8 mouse cellular contexts compared by ENCODE assay signal in genomic region chr17:35782398-35782797, GRCm38 (mm10). TPM values are rescaled to one million over a fixed set of nuclear protein-coding genes. Genes with fewer than 3 reads are reported as not detected.
DNase-seq lines count a peak whose midpoint lies in the region; ATAC-seq lines count a peak whose summit lies in the region.

No protein-coding gene starts in this region.

- H3K4me1 ChIP-seq in forebrain, embryonic 14.5 days (ENCODE audit: control insufficient read depth, insufficient read depth, low read length): no peaks in the 10 kb centered on the region
- H3K4me1 ChIP-seq in forebrain, embryonic 15.5 days: peaks cover 3% of the 10 kb centered on the region; the same call in 1 of the 2 replicates
- peaks cover 53% of the 10 kb centered on the region for H3K4me1 ChIP-seq in liver, embryonic 13.5 days (replicated peaks)
- peaks cover 40% of the 10 kb centered on the region for H3K4me1 ChIP-seq in liver, embryonic 12.5 days

- no peak overlapping the region for H3K4me2 ChIP-seq in forebrain, embryonic 14.5 days (ENCODE audit: low read length)
- H3K4me2 ChIP-seq in forebrain, embryonic 15.5 days (replicated peaks): no peak overlapping the region
- no peak overlapping the region for H3K4me2 ChIP-seq in liver, embryonic 13.5 days
- no peak overlapping the region for H3K4me2 ChIP-seq in liver, embryonic 12.5 days

- no peak overlapping the region for H3K9ac ChIP-seq in forebrain, embryonic 14.5 days (ENCODE audit: low read length)
- H3K9ac ChIP-seq in forebrain, embryonic 15.5 days (replicated peaks): no peak overlapping the region
- H3K9ac ChIP-seq in liver, embryonic 13.5 days: no peak overlapping the region
- no peak overlapping the region for H3K9ac ChIP-seq in liver, embryonic 12.5 days

- H3K27ac ChIP-seq in forebrain, embryonic 14.5 days (ENCODE audit: low read depth, low read length): no peak overlapping the region
- no peak overlapping the region for H3K27ac ChIP-seq in forebrain, embryonic 15.5 days (replicated peaks)
- H3K27ac ChIP-seq in liver, embryonic 13.5 days: 0 out of 2 replicates have a peak overlapping the region, but pooled peaks have one; percentile 2
- no peak overlapping the region for H3K27ac ChIP-seq in liver, embryonic 12.5 days

- H3K36me3 ChIP-seq in forebrain, embryonic 14.5 days (ENCODE audit: control insufficient read depth, insufficient read depth, low read length): no peaks in the 10 kb centered on the region
- H3K36me3 ChIP-seq in forebrain, embryonic 15.5 days: no peaks in the 10 kb centered on the region
- no peaks in the 10 kb centered on the region for H3K36me3 ChIP-seq in liver, embryonic 13.5 days
- no peaks in the 10 kb centered on the region for H3K36me3 ChIP-seq in liver, embryonic 12.5 days

- H3K27me3 ChIP-seq in forebrain, embryonic 14.5 days (replicated peaks; ENCODE audit: control insufficient read depth, insufficient read depth, low read length): no peaks in the 10 kb centered on the region
- H3K27me3 ChIP-seq in forebrain, embryonic 15.5 days: no peaks in the 10 kb centered on the region
- no peaks in the 10 kb centered on the region for H3K27me3 ChIP-seq in liver, embryonic 13.5 days
- H3K27me3 ChIP-seq in liver, embryonic 12.5 days (replicated peaks): no peaks in the 10 kb centered on the region

- no peak overlapping the region for H3K4me3 ChIP-seq in forebrain, embryonic 14.5 days (ENCODE audit: low read depth, low read length)
- H3K4me3 ChIP-seq in forebrain, embryonic 15.5 days: no peak overlapping the region
- no peak overlapping the region for H3K4me3 ChIP-seq in liver, embryonic 13.5 days (replicated peaks)
- no peak overlapping the region for H3K4me3 ChIP-seq in liver, embryonic 12.5 days

- no peaks in the 10 kb centered on the region for H3K9me3 ChIP-seq in forebrain, embryonic 14.5 days (replicated peaks; ENCODE audit: control insufficient read depth, low read length)
- no peaks in the 10 kb centered on the region for H3K9me3 ChIP-seq in forebrain, embryonic 15.5 days
- H3K9me3 ChIP-seq in liver, embryonic 13.5 days (replicated peaks): no peaks in the 10 kb centered on the region
- no peaks in the 10 kb centered on the region for H3K9me3 ChIP-seq in liver, embryonic 12.5 days (replicated peaks)

- ATAC-seq in forebrain, embryonic 14.5 days: no peak
- no peak for ATAC-seq in forebrain, embryonic 15.5 days (replicated peaks)
- ATAC-seq in liver, embryonic 13.5 days (ENCODE audit: low read depth): no peak
- no peak for ATAC-seq in liver, embryonic 12.5 days
- ATAC-seq in granulocyte monocyte progenitor cell, adult 5-6 weeks (replicated peaks; ENCODE audit: poor library complexity, severe bottlenecking): no peak

- 58% methylated on average over 2 of the region's 2 CpGs for WGBS in forebrain, embryonic 14.5 days
- WGBS in forebrain, embryonic 15.5 days: 70% methylated on average over 2 of the region's 2 CpGs
- 62% methylated on average over 2 of the region's 2 CpGs for WGBS in liver, embryonic 13.5 days (ENCODE audit: insufficient replicate concordance)
- WGBS in liver, embryonic 12.5 days (ENCODE audit: insufficient replicate concordance): 59% methylated on average over 2 of the region's 2 CpGs

- DNase-seq in forebrain, embryonic 14.5 days (ENCODE audit: low spot score): peak; percentile 15
- DNase-seq in liver, embryonic 13.5 days: no peak
- DNase-seq in ZHBTc4 (ENCODE audit: low read depth, low spot score): peak; percentile 55
- peak; percentile 46 for DNase-seq in naive thymus-derived CD4-positive, alpha-beta T cell, adult 2 months (ENCODE audit: low read depth)
- no peak for DNase-seq in gastrocnemius, postnatal 25 days

RNA-seq across cellular contexts. Expression of gene Ier3, which starts 39.1 kb away (rescaled TPM):
- polyA plus RNA-seq in forebrain, embryonic 14.5 days (2014; fragmentation: Nextera tagmentation; extraction: Ambion mirVana): 4.6 and 5.0 TPM in 2 replicates
- polyA plus RNA-seq in forebrain, embryonic 15.5 days (2015; fragmentation: Nextera tagmentation; extraction: Ambion mirVana): 7.3 and 8.1 TPM in 2 replicates
- polyA plus RNA-seq in liver, embryonic 13.5 days (2015; fragmentation: Nextera tagmentation; extraction: Ambion mirVana): 21.6 and 23.2 TPM in 2 replicates
- 16.8 and 19.9 TPM in 2 replicates for polyA plus RNA-seq in liver, embryonic 12.5 days (2016; fragmentation: Nextera tagmentation; extraction: Ambion mirVana)
- 1 to 10 TPM; 4.0 to 4.5 TPM for total RNA-seq in gastrocnemius, postnatal 25 days (2021)
- 4.6 and 18.1 TPM in 2 replicates for total RNA-seq in granulocyte monocyte progenitor cell, adult 5-6 weeks (2014; fragmentation: Nextera tagmentation)
- total RNA-seq in granulocyte monocyte progenitor cell, adult 5-6 weeks (2017): 44.3 and 53.7 TPM in 2 replicates

RNA-seq across cellular contexts. Expression of gene Flot1, which starts 40.6 kb away (rescaled TPM):
- 68.5 and 78.2 TPM in 2 replicates for polyA plus RNA-seq in forebrain, embryonic 14.5 days (2014; fragmentation: Nextera tagmentation; extraction: Ambion mirVana)
- 68.3 and 75.1 TPM in 2 replicates for polyA plus RNA-seq in forebrain, embryonic 15.5 days (2015; fragmentation: Nextera tagmentation; extraction: Ambion mirVana)
- 38.2 and 38.5 TPM in 2 replicates for polyA plus RNA-seq in liver, embryonic 13.5 days (2015; fragmentation: Nextera tagmentation; extraction: Ambion mirVana)
- polyA plus RNA-seq in liver, embryonic 12.5 days (2016; fragmentation: Nextera tagmentation; extraction: Ambion mirVana): 38.0 and 43.1 TPM in 2 replicates
- total RNA-seq in gastrocnemius, postnatal 25 days (2021): 10 to 100 TPM; 41.0 to 46.3 TPM
- total RNA-seq in granulocyte monocyte progenitor cell, adult 5-6 weeks (2014; fragmentation: Nextera tagmentation): 66.8 and 109 TPM in 2 replicates
- 58.3 and 63.6 TPM in 2 replicates for total RNA-seq in granulocyte monocyte progenitor cell, adult 5-6 weeks (2017)

RNA-seq across cellular contexts. Expression of gene Tubb5, which starts 55.7 kb away (rescaled TPM):
- polyA plus RNA-seq in forebrain, embryonic 14.5 days (2014; fragmentation: Nextera tagmentation; extraction: Ambion mirVana): 2,004 and 2,051 TPM in 2 replicates
- 1,924 and 1,932 TPM in 2 replicates for polyA plus RNA-seq in forebrain, embryonic 15.5 days (2015; fragmentation: Nextera tagmentation; extraction: Ambion mirVana)
- polyA plus RNA-seq in liver, embryonic 13.5 days (2015; fragmentation: Nextera tagmentation; extraction: Ambion mirVana): 520 and 547 TPM in 2 replicates
- 577 and 600 TPM in 2 replicates for polyA plus RNA-seq in liver, embryonic 12.5 days (2016; fragmentation: Nextera tagmentation; extraction: Ambion mirVana)
- 10 to 100 TPM; 39.2 to 54.5 TPM for total RNA-seq in gastrocnemius, postnatal 25 days (2021)
- total RNA-seq in granulocyte monocyte progenitor cell, adult 5-6 weeks (2014; fragmentation: Nextera tagmentation): 640 and 699 TPM in 2 replicates
- 874 and 1,022 TPM in 2 replicates for total RNA-seq in granulocyte monocyte progenitor cell, adult 5-6 weeks (2017)

RNA-seq across cellular contexts. Expression of gene Mdc1, which starts 58.9 kb away (rescaled TPM):
- polyA plus RNA-seq in forebrain, embryonic 14.5 days (2014; fragmentation: Nextera tagmentation; extraction: Ambion mirVana): 12.2 and 14.4 TPM in 2 replicates
- 11.7 TPM in 2 replicates for polyA plus RNA-seq in forebrain, embryonic 15.5 days (2015; fragmentation: Nextera tagmentation; extraction: Ambion mirVana)
- 8.0 and 8.8 TPM in 2 replicates for polyA plus RNA-seq in liver, embryonic 13.5 days (2015; fragmentation: Nextera tagmentation; extraction: Ambion mirVana)
- polyA plus RNA-seq in liver, embryonic 12.5 days (2016; fragmentation: Nextera tagmentation; extraction: Ambion mirVana): 14.2 and 15.0 TPM in 2 replicates
- 1 to 10 TPM; 3.7 to 5.2 TPM for total RNA-seq in gastrocnemius, postnatal 25 days (2021)
- total RNA-seq in granulocyte monocyte progenitor cell, adult 5-6 weeks (2014; fragmentation: Nextera tagmentation): 103 and 159 TPM in 2 replicates
- 23.7 and 28.6 TPM in 2 replicates for total RNA-seq in granulocyte monocyte progenitor cell, adult 5-6 weeks (2017)

Comparison
In these comparisons a context has a peak if more than half of its experiments do, and no peak if none do; other contexts are left out.
1. DNase-seq: peak in forebrain, embryonic 14.5 days (single experiment), ZHBTc4 (single experiment) and naive thymus-derived CD4-positive, alpha-beta T cell, adult 2 months (single experiment); none in liver, embryonic 13.5 days (single experiment) and gastrocnemius, postnatal 25 days (single experiment).